Mouse (Mus musculus) hindbrain, embryonic 14.5 days (tissue): ENCODE measurements around the gene Acyp2. TPM values are rescaled to one million over a fixed set of nuclear protein-coding genes. Genes with fewer than 3 reads are reported as not detected.
A peak's percentile ranks its signal among the peaks of the same experiment; 100 is the strongest.

Source experiments
- ATAC-seq: fragments of 200-750 bp; cut with Nextera tagmentation; 2 replicates; pipeline ENCODE4 v1.8.0; 2017; ENCODE audit warnings: moderate number of reproducible peaks, mild to moderate bottlenecking, moderate TSS enrichment, moderate library complexity; ENCODE audit not compliant: low FRiP score
- DNase-seq: peaks from one replicate; pipeline ENCODE4 v3.0.0-alpha.2; 2015; ENCODE audit warnings: low spot score
- H3K27ac ChIP-seq: fragments of 300-500 bp; sonication (generic); 2 replicates; pipeline ENCODE4 v1.5.1; 2014; ENCODE audit warnings: mild to moderate bottlenecking, moderate library complexity
- H3K27me3 ChIP-seq: fragments of 300-500 bp; sonication (generic); 2 replicates; pipeline ENCODE4 v1.6.1; 2014; ENCODE audit warnings: mild to moderate bottlenecking, low read length, mixed read lengths; ENCODE audit not compliant: control insufficient read depth, insufficient read depth
- H3K36me3 ChIP-seq: fragments of 300-500 bp; sonication (generic); replicated peaks from 2 replicates; pipeline ENCODE4 v1.6.1; 2014; ENCODE audit not compliant: control insufficient read depth, insufficient read depth
- H3K4me1 ChIP-seq: fragments of 300-500 bp; sonication (generic); replicated peaks from 2 replicates; pipeline ENCODE4 v1.6.1; 2014; ENCODE audit warnings: antibody characterized with exemption, low read length, mixed read lengths; ENCODE audit not compliant: control insufficient read depth, insufficient read depth
- H3K4me2 ChIP-seq: fragments of 300-500 bp; sonication (generic); replicated peaks from 2 replicates; pipeline ENCODE4 v1.6.1; 2014; ENCODE audit warnings: mild to moderate bottlenecking, moderate library complexity
- H3K4me3 ChIP-seq: fragments of 300-500 bp; sonication (generic); replicated peaks from 2 replicates; pipeline ENCODE4 v1.5.1; 2014; ENCODE audit warnings: mild to moderate bottlenecking, low read length
- H3K9ac ChIP-seq: fragments of 300-500 bp; sonication (generic); 2 replicates; pipeline ENCODE4 v1.6.1; 2014
- H3K9me3 ChIP-seq: fragments of 300-500 bp; sonication (generic); 2 replicates; pipeline ENCODE4 v1.6.1; 2016; ENCODE audit warnings: low read length; ENCODE audit not compliant: control insufficient read depth
- WGBS: fragments of 180-500 bp; shearing (Covaris S2); extraction: QIAGEN DNeasy Blood & Tissue Kit; methylation state at CpG from one replicate; pipeline ENCODE4 v1.1.7; 2014; 5-methylcytosine and 5-hydroxymethylcytosine counted together
- polyA plus RNA-seq: library from polyadenylated mRNA; unstranded; fragments of >200 nt; fragmentation: Nextera tagmentation; extraction: Ambion mirVana; gene quantifications from 2 replicates; pipeline ENCODE4 v1.2.1, GENCODE M21; 2014

Acyp2 gene
- polyA plus RNA-seq, 1 experiment from 2014 or later: 32.2 TPM

DNA sequence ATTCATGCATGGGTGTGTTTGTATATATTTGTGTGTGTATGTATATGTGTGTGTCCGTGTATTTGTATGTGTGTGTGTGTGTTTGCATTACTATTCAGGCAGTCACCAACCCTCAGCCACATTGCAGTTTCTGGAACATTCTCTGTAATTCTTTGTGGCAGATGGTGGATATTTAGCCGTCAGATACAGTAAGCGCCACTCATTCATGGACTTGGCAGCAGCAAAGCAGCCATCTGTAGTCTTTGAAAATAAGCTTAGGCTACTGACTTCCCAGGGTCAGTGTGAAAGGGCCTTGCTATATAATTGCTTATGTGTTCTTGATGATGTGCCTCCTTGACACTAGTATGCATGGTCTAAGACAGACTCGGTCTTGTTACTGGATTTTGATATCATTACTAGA lies 141.2 kb downstream of the Acyp2 start:
- no peak overlapping the region for H3K4me2 ChIP-seq
- no peaks in the 10 kb centered on the region for H3K27me3 ChIP-seq
- WGBS: 90% methylated on average over 4 of the region's 4 CpGs
- ATAC-seq: no peak
- H3K27ac ChIP-seq: no peak overlapping the region
- H3K4me3 ChIP-seq: no peak overlapping the region
- H3K36me3 ChIP-seq: no peaks in the 10 kb centered on the region
- H3K9me3 ChIP-seq: no peaks in the 10 kb centered on the region
- H3K4me1 ChIP-seq: no peaks in the 10 kb centered on the region
- H3K9ac ChIP-seq: no peak overlapping the region
- no peak for DNase-seq

- no peak overlapping the region for H3K9ac ChIP-seq
- H3K4me2 ChIP-seq: no peak overlapping the region
- no peak overlapping the region for H3K4me3 ChIP-seq
- no peaks in the 10 kb centered on the region for H3K36me3 ChIP-seq
- DNase-seq (no peak), ATAC-seq (no peak)
- WGBS: 81% methylated on average over 3 of the region's 3 CpGs
- H3K27ac ChIP-seq: no peak overlapping the region
- H3K27me3 ChIP-seq: no peaks in the 10 kb centered on the region
- H3K4me1 ChIP-seq: no peaks in the 10 kb centered on the region
- H3K9me3 ChIP-seq: peaks cover 7% of the 10 kb centered on the region; the same call in 1 of the 2 replicates
These were observed 150.5 kb downstream of the Acyp2 start for GRCm38 (mm10) chr11:30498738-30499355.

- peaks cover 7% of the 10 kb centered on the region; the same call in 1 of the 2 replicates for H3K9me3 ChIP-seq
- no peaks in the 10 kb centered on the region for H3K36me3 ChIP-seq
- H3K9ac ChIP-seq: no peak overlapping the region
- WGBS: 62% methylated on average over 2 of the region's 2 CpGs
- no peaks in the 10 kb centered on the region for H3K4me1 ChIP-seq
- H3K27ac ChIP-seq: no peak overlapping the region
- DNase-seq (no peak), ATAC-seq (no peak)
- H3K4me2 ChIP-seq: no peak overlapping the region
- H3K27me3 ChIP-seq: no peaks in the 10 kb centered on the region
- no peak overlapping the region for H3K4me3 ChIP-seq
These were observed 152.2 kb downstream of the Acyp2 start for GRCm38 (mm10) chr11:30497151-30497550.

DNA sequence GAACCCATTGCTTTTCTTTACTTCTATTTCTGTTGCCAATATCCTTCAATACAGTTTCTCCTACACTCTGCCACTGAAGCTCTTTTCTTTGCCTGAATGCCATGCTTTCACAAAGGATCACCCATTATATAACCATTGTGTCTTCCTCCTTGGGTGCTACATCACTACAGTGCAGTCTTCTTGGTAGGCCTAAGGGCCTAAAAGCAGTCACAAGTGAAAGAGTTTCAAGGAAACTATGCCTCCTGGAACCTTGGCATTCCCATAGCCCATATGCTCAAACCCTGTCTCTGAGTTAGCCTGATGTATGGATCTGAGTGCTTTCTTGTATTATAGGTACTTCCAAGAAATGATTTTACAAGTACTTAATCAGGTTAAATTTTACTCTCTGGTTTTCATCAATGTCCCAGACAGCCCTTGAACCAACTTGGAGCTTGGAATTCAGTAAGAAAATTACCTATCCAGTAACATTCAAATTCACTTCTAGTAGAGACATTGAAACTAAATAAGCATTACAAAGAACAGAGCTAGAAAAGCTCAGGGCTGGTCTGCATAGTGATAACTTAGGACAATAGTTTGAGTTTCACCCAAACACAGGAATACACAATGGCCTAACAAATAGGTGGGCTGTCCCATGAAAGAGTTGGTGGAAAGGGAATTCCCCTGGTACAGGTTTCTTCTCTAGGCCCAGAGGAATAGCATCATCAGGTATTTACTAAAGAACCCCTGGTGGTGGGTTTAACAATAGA lies 157.7 kb downstream of the Acyp2 start:
- no peak overlapping the region for H3K4me2 ChIP-seq
- ATAC-seq (no peak), DNase-seq (no peak)
- no peak overlapping the region for H3K4me3 ChIP-seq
- H3K36me3 ChIP-seq: no peaks in the 10 kb centered on the region
- no peaks in the 10 kb centered on the region for H3K4me1 ChIP-seq
- no peaks in the 10 kb centered on the region for H3K27me3 ChIP-seq
- no peaks in the 10 kb centered on the region for H3K9me3 ChIP-seq
- no peak overlapping the region for H3K9ac ChIP-seq
- H3K27ac ChIP-seq: no peak overlapping the region

GRCm38 (mm10) chr11:30488183-30488582 lies 161.2 kb downstream of the Acyp2 start:
- H3K9me3 ChIP-seq: no peaks in the 10 kb centered on the region
- DNase-seq: no peak
- H3K4me3 ChIP-seq: no peak overlapping the region
- no peak overlapping the region for H3K4me2 ChIP-seq
- no peaks in the 10 kb centered on the region for H3K4me1 ChIP-seq
- 70% methylated on average over 9 of the region's 10 CpGs for WGBS
- no peak overlapping the region for H3K27ac ChIP-seq
- H3K27me3 ChIP-seq: no peaks in the 10 kb centered on the region
- no peaks in the 10 kb centered on the region for H3K36me3 ChIP-seq
- no peak overlapping the region for H3K9ac ChIP-seq
- no peak for ATAC-seq

- ATAC-seq (no peak), DNase-seq (no peak)
- no peak overlapping the region for H3K9ac ChIP-seq
- WGBS: 91% methylated on average over 4 of the region's 4 CpGs
- no peaks in the 10 kb centered on the region for H3K9me3 ChIP-seq
- no peaks in the 10 kb centered on the region for H3K4me1 ChIP-seq
- H3K36me3 ChIP-seq: no peaks in the 10 kb centered on the region
- no peak overlapping the region for H3K27ac ChIP-seq
- no peak overlapping the region for H3K4me3 ChIP-seq
- H3K27me3 ChIP-seq: no peaks in the 10 kb centered on the region
- no peak overlapping the region for H3K4me2 ChIP-seq
These were observed 166.1 kb downstream of the Acyp2 start for GRCm38 (mm10) chr11:30483286-30483685.

DNA sequence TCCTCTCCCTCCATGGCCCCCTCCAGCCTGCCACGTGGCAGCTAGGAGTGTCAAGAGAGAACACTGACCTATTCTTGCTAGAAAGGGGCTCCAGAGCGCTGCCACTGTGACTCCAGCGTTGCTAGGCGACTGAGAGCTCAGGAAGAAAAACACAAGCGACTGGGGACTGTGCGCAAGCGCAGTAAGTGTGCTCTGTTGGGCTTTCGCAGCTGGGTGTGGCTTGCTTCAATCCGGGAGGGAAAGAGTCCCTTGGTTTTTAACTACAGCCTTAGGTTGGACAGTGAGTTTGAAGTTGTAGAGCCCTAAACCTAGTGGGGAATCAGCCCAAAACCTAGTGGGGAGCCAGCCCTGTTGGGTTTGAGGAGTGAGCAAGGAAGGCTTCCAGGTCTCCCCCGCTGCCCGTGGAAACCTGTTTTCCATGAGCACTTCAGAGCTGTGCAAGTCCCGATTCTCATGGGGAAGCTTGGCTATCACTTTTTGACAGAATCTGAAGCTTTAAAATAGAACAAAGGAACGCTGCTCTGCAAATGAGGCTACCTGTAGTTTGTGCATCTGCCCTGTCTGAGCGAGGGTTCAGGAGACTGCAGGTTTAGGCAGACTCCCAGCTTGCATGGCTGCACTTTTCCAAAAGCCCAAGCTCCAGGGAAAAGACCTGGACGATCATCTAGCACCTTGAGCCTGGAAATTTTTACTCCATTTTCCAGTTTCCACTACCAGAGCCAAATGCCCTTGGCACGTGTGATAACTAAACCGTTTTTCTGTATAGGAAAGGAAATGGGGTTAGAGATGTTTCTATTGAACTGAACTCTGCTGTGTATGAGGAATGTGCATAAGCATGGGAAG lies 177.4 kb downstream of the Acyp2 start, which contains the start of gene 4930505A04Rik:
Gene 4930505A04Rik (minus strand): TSS at position 77 of the 843 bp plus-strand sequence.
- ATAC-seq (peak; percentile 99), DNase-seq (peak; percentile 95)
- WGBS: 9% methylated on average over 17 of the region's 17 CpGs
- no peaks in the 10 kb centered on the region for H3K36me3 ChIP-seq
- H3K27ac ChIP-seq: peak within 1 kb of the TSS; percentile 78
- no peaks in the 10 kb centered on the region for H3K27me3 ChIP-seq
- H3K4me3 ChIP-seq: peak within 1 kb of the TSS; percentile 41
- peak within 1 kb of the TSS; percentile 64 for H3K9ac ChIP-seq
- no peaks in the 10 kb centered on the region for H3K9me3 ChIP-seq
- H3K4me1 ChIP-seq: 0 out of 2 replicates have a peak, but pooled peaks cover 5% of the 10 kb centered on the region
- peak within 1 kb of the TSS; percentile 66 for H3K4me2 ChIP-seq

DNA sequence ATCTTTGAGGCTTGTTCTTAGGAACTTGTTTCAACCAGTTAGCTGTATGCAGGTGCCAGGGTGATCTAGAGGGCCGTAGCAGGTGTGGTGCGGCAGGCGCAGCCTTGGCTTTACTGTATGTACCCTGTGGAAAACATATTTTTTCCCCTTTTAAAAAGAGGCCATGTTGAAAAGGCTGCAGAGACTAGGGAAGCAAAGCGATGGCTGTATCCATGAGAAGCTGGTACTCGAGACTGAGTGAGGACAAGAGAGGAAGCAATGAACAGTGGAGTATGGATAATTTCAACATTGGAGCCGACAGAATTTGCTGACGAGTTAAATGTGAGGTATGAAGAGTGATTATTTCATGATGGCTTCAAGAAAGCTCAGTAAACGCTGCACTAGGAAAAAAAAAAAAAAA lies 178.2 kb downstream of the Acyp2 start:
- peak overlapping the region; percentile 41; the same call in 1 of the 2 replicates for H3K4me3 ChIP-seq
- ATAC-seq (peak; percentile 14; the same call in 1 of the 2 replicates), DNase-seq (no peak)
- 0 out of 2 replicates have a peak, but pooled peaks cover 5% of the 10 kb centered on the region for H3K4me1 ChIP-seq
- peak overlapping the region; percentile 64; the same call in 1 of the 2 replicates for H3K9ac ChIP-seq
- no peaks in the 10 kb centered on the region for H3K27me3 ChIP-seq
- no peaks in the 10 kb centered on the region for H3K9me3 ChIP-seq
- peak overlapping the region; percentile 66 for H3K4me2 ChIP-seq
- H3K27ac ChIP-seq: peak overlapping the region; percentile 78
- no peaks in the 10 kb centered on the region for H3K36me3 ChIP-seq
- WGBS: 65% methylated on average over 8 of the region's 8 CpGs
